Mouse (Mus musculus) brown adipose tissue, adult 24 weeks (tissue): Measurements from ENCODE around the gene Cyp2c55. TPM values are rescaled to one million over a fixed set of nuclear protein-coding genes. Genes with fewer than 3 reads are reported as not detected.

Experiments used
- H3K27ac ChIP-seq: fragments of 200-500 bp; replicated peaks from 2 replicates; pipeline ENCODE4 v1.5.1; 2012; ENCODE audit warnings: low read depth, mild to moderate bottlenecking, low read length
- H3K4me1 ChIP-seq: fragments of 200-500 bp; 2 replicates; pipeline ENCODE4 v1.6.1; 2012; ENCODE audit warnings: low read length, mixed read lengths; ENCODE audit not compliant: control insufficient read depth, insufficient read depth, insufficient read length
- H3K4me3 ChIP-seq: fragments of 200-500 bp; 2 replicates; pipeline ENCODE4 v1.5.1; 2012; ENCODE audit warnings: low read depth, mild to moderate bottlenecking, low read length, moderate library complexity; ENCODE audit not compliant: insufficient read depth
- polyA plus RNA-seq: library from polyadenylated mRNA; stranded (reverse); fragments of >200 nt; gene quantifications from 2 replicates; pipeline ENCODE4 v1.2.4, GENCODE M21; 2012; ENCODE audit not compliant: missing spikeins, insufficient read depth, insufficient read length

Gene Cyp2c55
- polyA plus RNA-seq: not detected in 2 replicates

GRCm38 (mm10) chr19:39006715-39007114, at the start of gene Cyp2c55:
Gene Cyp2c55, plus strand, starts transcription at chr19:39007019.
- Histone ChIP-seq H3K27ac (no peak within 1 kb of the TSS), H3K4me1 (no peaks in the 10 kb centered on the region), H3K4me3 (no peak within 1 kb of the TSS)

DNA sequence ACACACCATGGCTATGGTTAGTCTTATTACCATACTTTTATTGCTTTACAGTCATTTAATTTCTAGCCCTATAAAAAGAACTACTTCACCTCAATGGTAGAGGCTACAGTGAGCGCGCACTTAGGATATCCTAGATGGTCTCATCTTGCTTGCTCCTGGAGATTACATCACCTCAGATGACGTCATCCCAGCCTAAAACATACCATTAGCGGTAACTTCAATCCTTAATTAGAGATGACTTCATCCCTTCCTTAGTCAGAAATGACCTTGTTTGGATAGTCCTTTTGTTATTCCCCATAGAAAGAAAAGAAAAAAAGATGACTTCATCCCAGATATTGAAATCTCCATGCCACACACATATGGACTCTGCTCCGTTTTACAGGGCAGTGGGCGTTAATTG, 36.1 kb upstream of the Cyp2c55 start:
- H3K4me3 ChIP-seq: no peak overlapping the region
- no peaks in the 10 kb centered on the region for H3K4me1 ChIP-seq
- no peak overlapping the region for H3K27ac ChIP-seq

DNA sequence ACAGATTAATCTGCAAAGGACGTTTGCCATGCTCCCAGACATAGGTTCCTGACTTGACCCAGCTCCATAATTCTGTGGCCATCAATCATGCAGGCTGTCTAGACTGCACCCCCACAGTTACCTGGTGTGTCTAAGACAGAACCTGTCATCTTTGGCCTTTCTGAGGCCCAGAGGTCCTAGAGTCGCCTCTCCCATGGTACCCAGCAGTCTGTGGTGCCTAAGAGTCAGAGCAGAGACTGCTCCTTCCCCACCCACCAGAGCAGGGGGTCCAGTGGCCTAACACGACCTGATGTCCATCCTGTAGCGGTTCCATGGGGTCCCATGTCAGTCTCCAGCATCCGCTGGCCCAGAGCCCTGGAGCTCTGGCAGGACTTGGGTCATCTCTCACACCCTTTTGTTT, 34.2 kb upstream of the Cyp2c55 start:
- H3K4me1 ChIP-seq: no peaks in the 10 kb centered on the region
- no peak overlapping the region for H3K27ac ChIP-seq
- no peak overlapping the region for H3K4me3 ChIP-seq

GRCm38 (mm10) chr19:38973666-38974065, 33.2 kb upstream of the Cyp2c55 start:
- no peak overlapping the region for H3K27ac ChIP-seq
- H3K4me3 ChIP-seq: no peak overlapping the region
- H3K4me1 ChIP-seq: no peaks in the 10 kb centered on the region

DNA sequence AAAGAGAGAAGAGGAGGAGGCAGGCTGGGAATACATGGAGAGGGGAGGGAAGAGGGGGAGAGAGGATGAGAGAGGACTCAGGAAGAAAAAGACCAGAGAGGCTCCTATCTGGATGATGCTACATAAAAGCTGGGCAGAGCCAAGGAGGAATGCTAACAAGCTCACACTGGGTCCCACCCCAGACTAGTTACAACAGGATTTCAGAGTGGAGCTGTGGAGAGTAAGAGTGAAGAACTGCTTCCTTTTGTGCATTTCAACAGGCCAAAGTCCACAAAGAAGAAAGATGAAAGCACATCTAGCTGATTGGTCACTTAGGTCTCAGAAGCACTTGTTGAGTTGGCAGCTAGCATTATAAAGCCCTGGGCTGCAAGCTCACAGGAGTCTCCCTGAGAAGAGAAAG, 30.6 kb upstream of the Cyp2c55 start:
- H3K27ac ChIP-seq: no peak overlapping the region
- no peak overlapping the region for H3K4me3 ChIP-seq
- no peaks in the 10 kb centered on the region for H3K4me1 ChIP-seq

- no peak overlapping the region for H3K4me3 ChIP-seq
- H3K27ac ChIP-seq: no peak overlapping the region
- no peaks in the 10 kb centered on the region for H3K4me1 ChIP-seq
These were observed 24.9 kb upstream of the Cyp2c55 start for GRCm38 (mm10) chr19:38981966-38982365.

GRCm38 (mm10) chr19:38998248-38998647, 8.6 kb upstream of the Cyp2c55 start:
- H3K4me3 ChIP-seq: no peak overlapping the region
- no peaks in the 10 kb centered on the region for H3K4me1 ChIP-seq
- H3K27ac ChIP-seq: no peak overlapping the region

GRCm38 (mm10) chr19:38998676-38999075, 8.1 kb upstream of the Cyp2c55 start:
- Histone ChIP-seq H3K4me1 (no peaks in the 10 kb centered on the region), H3K27ac (no peak overlapping the region), H3K4me3 (no peak overlapping the region)

DNA sequence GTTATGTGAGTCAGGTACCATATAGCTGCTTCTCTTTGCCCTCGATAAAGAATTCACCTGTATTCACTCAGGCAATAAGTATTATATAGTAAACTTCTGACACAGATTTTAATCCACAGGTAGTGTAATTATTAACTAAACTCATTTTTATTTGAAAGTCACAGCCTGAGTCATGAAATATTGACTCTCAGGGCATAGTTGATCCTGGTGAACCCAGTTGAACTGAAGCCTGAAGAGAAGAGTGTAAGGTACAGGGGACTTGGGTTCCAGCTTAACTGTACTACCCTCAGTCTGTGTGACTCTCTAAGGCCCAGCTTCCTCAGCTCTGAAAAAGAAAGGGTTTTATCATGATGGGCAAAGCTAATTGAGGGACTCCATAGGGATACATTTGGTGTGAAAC, 1.7 kb upstream of the Cyp2c55 start:
- H3K4me1 ChIP-seq: no peaks in the 10 kb centered on the region
- H3K4me3 ChIP-seq: no peak overlapping the region
- no peak overlapping the region for H3K27ac ChIP-seq

GRCm38 (mm10) chr19:39057928-39058327, 51.1 kb downstream of the Cyp2c55 start:
- H3K4me1 ChIP-seq: no peaks in the 10 kb centered on the region
- no peak overlapping the region for H3K4me3 ChIP-seq
- H3K27ac ChIP-seq: no peak overlapping the region

GRCm38 (mm10) chr19:39060719-39061118, 53.9 kb downstream of the Cyp2c55 start, which contains the start of gene Cyp2c65:
Gene Cyp2c65, plus strand, starts transcription at chr19:39061015.
- H3K4me1 ChIP-seq: no peaks in the 10 kb centered on the region
- no peak within 1 kb of the TSS for H3K27ac ChIP-seq
- no peak within 1 kb of the TSS for H3K4me3 ChIP-seq

Other genes starting within 250 kb of the Cyp2c55 start
- 5.2 and 5.3 TPM in 2 replicates for gene Noc3l, start 187.8 kb upstream of the Cyp2c55 start, polyA plus RNA-seq
- 4.8 and 6.8 TPM in 2 replicates for gene Tbc1d12, start 170.4 kb upstream of the Cyp2c55 start, polyA plus RNA-seq
- 0.21 and 2.5 TPM in 2 replicates for gene Hells, start 76.1 kb upstream of the Cyp2c55 start, polyA plus RNA-seq
- not detected in 2 replicates for gene Cyp2c65, start 54.0 kb downstream of the Cyp2c55 start, polyA plus RNA-seq
- gene Cyp2c66, start 106.9 kb downstream of the Cyp2c55 start, polyA plus RNA-seq: not detected in 2 replicates